Mouse (Mus musculus) CH12.LX (cell line): ENCODE data around the gene Als2cr12. TPM values are rescaled to one million over a fixed set of nuclear protein-coding genes. Genes with fewer than 3 reads are reported as not detected.
A peak's percentile ranks its signal among the peaks of the same experiment; 100 is the strongest.
"Not testable (repeated sequence)": the region's sequence is repeated elsewhere in the genome, so short reads cannot be mapped to it uniquely, and the experiment has no call there.

ENCODE experiments used
- DNase-seq: peaks from one replicate; pipeline ENCODE4 v3.0.0-alpha.2; 2013; ENCODE audit errors: extremely low read depth
- H3K27ac ChIP-seq: 2 replicates; pipeline ENCODE4 v1.5.1; 2012; ENCODE audit warnings: low read depth, mild to moderate bottlenecking, control low read depth, moderate library complexity; ENCODE audit not compliant: insufficient read depth
- H3K27me3 ChIP-seq: replicated peaks from 2 replicates; pipeline ENCODE3; 2012; ENCODE audit warnings: inconsistent platforms
- H3K36me3 ChIP-seq, 2 experiments: replicated peaks in 1 of 2; 2 replicates each; pipeline versions ENCODE3 to v1.6.1; 2012; ENCODE audit warnings: inconsistent platforms in 1 of 2, low read length in 1 of 2, mild to moderate bottlenecking in 1 of 2, mixed read lengths in 1 of 2, moderate library complexity in 1 of 2; ENCODE audit not compliant: control insufficient read depth in 1 of 2, insufficient read depth in 1 of 2
- H3K4me1 ChIP-seq, 2 experiments: 2 replicates each; pipeline ENCODE4 v1.6.1; 2012; ENCODE audit warnings: inconsistent platforms in 1 of 2, moderate library complexity in 1 of 2; ENCODE audit not compliant: insufficient read depth in 2 of 2, control insufficient read depth in 1 of 2
- H3K4me2 ChIP-seq: 2 replicates; pipeline ENCODE4 v1.6.1; 2012; ENCODE audit warnings: low read depth, mild to moderate bottlenecking, control low read depth; ENCODE audit not compliant: poor library complexity, insufficient read depth, severe bottlenecking
- H3K4me3 ChIP-seq, 3 experiments: fragments of 150-350 bp in 1 of 3; sonication (generic) in 1 of 3; replicated peaks in 1 of 3; 2 replicates each; pipeline versions ENCODE3 to v1.5.1; 2011 to 2012; ENCODE audit warnings: low read depth in 2 of 3, low read length in 2 of 3, mild to moderate bottlenecking in 2 of 3, moderate library complexity in 2 of 3, control low read depth in 1 of 3, improper control_type of control experiment in 1 of 3, inconsistent platforms in 1 of 3, mixed read lengths in 1 of 3; ENCODE audit not compliant: poor library complexity in 1 of 3
- H3K79me2 ChIP-seq: replicated peaks from 2 replicates; pipeline ENCODE4 v1.6.1; 2012; ENCODE audit warnings: mild to moderate bottlenecking, moderate library complexity; ENCODE audit not compliant: control insufficient read depth, poor library complexity, insufficient read depth, severe bottlenecking; ENCODE audit errors: extremely low read depth
- H3K9ac ChIP-seq: 2 replicates; pipeline ENCODE4 v1.6.1; 2012; ENCODE audit warnings: low read depth, mild to moderate bottlenecking, control low read depth, moderate library complexity; ENCODE audit not compliant: insufficient read depth
- H3K9me3 ChIP-seq: replicated peaks from 2 replicates; pipeline ENCODE3; 2012; ENCODE audit warnings: low read length, inconsistent platforms, mixed read lengths
- BHLHE40 ChIP-seq: IDR thresholded peaks from 2 replicates; pipeline ENCODE4 v1.6.1; 2011; ENCODE audit warnings: mild to moderate bottlenecking, low read depth, low read length, improper control_type of control experiment
- CTCF ChIP-seq, 2 experiments: IDR thresholded peaks in 1 of 2; conservative IDR thresholded peaks in 1 of 2; 2 replicates each; pipeline ENCODE4 v1.5.1; 2011 to 2012; ENCODE audit warnings: low read depth in 2 of 2, low read length in 2 of 2, improper control_type of control experiment in 1 of 2, inconsistent platforms in 1 of 2, mild to moderate bottlenecking in 1 of 2, moderate library complexity in 1 of 2
- E2F4 ChIP-seq: IDR thresholded peaks from 2 replicates; pipeline ENCODE4 v1.6.1; 2011; ENCODE audit warnings: low read depth, low read length, improper control_type of control experiment; ENCODE audit not compliant: insufficient replicate concordance
- ETS1 ChIP-seq: conservative IDR thresholded peaks from 2 replicates; pipeline ENCODE4 v1.6.1; 2012; ENCODE audit warnings: low read depth, mild to moderate bottlenecking, inconsistent platforms, low read length, improper control_type of control experiment, moderate library complexity
- GABPA ChIP-seq: IDR thresholded peaks from 2 replicates; pipeline ENCODE4 v1.6.1; 2012; ENCODE audit warnings: low read depth, low read length, improper control_type of control experiment, inconsistent platforms; ENCODE audit not compliant: insufficient replicate concordance
- IRF4 ChIP-seq: IDR thresholded peaks from 2 replicates; pipeline ENCODE4 v1.6.1; 2014; ENCODE audit warnings: low read depth, mild to moderate bottlenecking, inconsistent platforms, low read length, improper control_type of control experiment
- KAT2A ChIP-seq: IDR thresholded peaks from 2 replicates; pipeline ENCODE4 v1.6.1; 2012; ENCODE audit warnings: low read length, improper control_type of control experiment, inconsistent platforms; ENCODE audit not compliant: insufficient replicate concordance
- MAX ChIP-seq: IDR thresholded peaks from 2 replicates; pipeline ENCODE4 v1.6.1; 2011; ENCODE audit warnings: low read length, improper control_type of control experiment
- MAZ ChIP-seq: IDR thresholded peaks from 2 replicates; pipeline ENCODE4 v1.6.1; 2012; ENCODE audit warnings: low read depth, mild to moderate bottlenecking, inconsistent platforms, low read length, improper control_type of control experiment, moderate library complexity
- MEF2A ChIP-seq: IDR thresholded peaks from 2 replicates; pipeline ENCODE4 v1.6.1; 2014; ENCODE audit warnings: low read depth, mild to moderate bottlenecking, inconsistent platforms, low read length, improper control_type of control experiment, borderline replicate concordance
- MXI1 ChIP-seq: IDR thresholded peaks from 2 replicates; pipeline ENCODE4 v1.6.1; 2011; ENCODE audit warnings: mild to moderate bottlenecking, low read depth, low read length, improper control_type of control experiment
- NELFE ChIP-seq: IDR thresholded peaks from 2 replicates; pipeline ENCODE4 v1.6.1; 2011; ENCODE audit warnings: low read depth, low read length, improper control_type of control experiment
- NRF1 ChIP-seq: IDR thresholded peaks from 2 replicates; pipeline ENCODE4 v1.6.1; 2014; ENCODE audit warnings: low read depth, mild to moderate bottlenecking, inconsistent platforms, low read length, improper control_type of control experiment, moderate library complexity
- RAD21 ChIP-seq: IDR thresholded peaks from 2 replicates; pipeline ENCODE4 v1.6.1; 2011; ENCODE audit warnings: low read depth, mild to moderate bottlenecking, low read length, improper control_type of control experiment, moderate library complexity
- RCOR1 ChIP-seq: conservative IDR thresholded peaks from 2 replicates; pipeline ENCODE4 v1.6.1; 2012; ENCODE audit warnings: low read depth, mild to moderate bottlenecking, inconsistent platforms, low read length, improper control_type of control experiment
- SIN3A ChIP-seq: IDR thresholded peaks from 2 replicates; pipeline ENCODE4 v1.6.1; 2012; ENCODE audit warnings: low read length, improper control_type of control experiment, inconsistent platforms
- SMC3 ChIP-seq: IDR thresholded peaks from 2 replicates; pipeline ENCODE4 v1.6.1; 2011; ENCODE audit warnings: low read depth, low read length, improper control_type of control experiment
- USF1 ChIP-seq: IDR thresholded peaks from 2 replicates; pipeline ENCODE4 v1.6.1; 2014; ENCODE audit warnings: low read depth, mild to moderate bottlenecking, inconsistent platforms, low read length, improper control_type of control experiment
- ZC3H11A ChIP-seq: IDR thresholded peaks from 2 replicates; pipeline ENCODE4 v1.6.1; 2012; ENCODE audit warnings: low read depth, mild to moderate bottlenecking, inconsistent platforms, low read length, improper control_type of control experiment
- ZKSCAN1 ChIP-seq: IDR thresholded peaks from 2 replicates; pipeline ENCODE4 v1.6.1; 2012; ENCODE audit warnings: low read depth, inconsistent platforms, low read length, improper control_type of control experiment, borderline replicate concordance
- ZNF384 ChIP-seq: IDR thresholded peaks from 2 replicates; pipeline ENCODE4 v1.6.1; 2012; ENCODE audit warnings: low read depth, low read length, improper control_type of control experiment, inconsistent platforms
- dilution Hi-C: fragments of 300-500 bp; cut with MboI; formaldehyde crosslinking; loops from 2 replicates; pipeline ENCODE4 v1.14.3; 2020; ENCODE audit warnings: low sequenced_read_pairs; ENCODE audit not compliant: extremely low pct_unique_long_range_greater_than_20kb, extremely low pct_ligation_motif_present
- in situ Hi-C: fragments of 300-500 bp; cut with MboI; formaldehyde crosslinking; loops from 3 replicates; pipeline ENCODE4 v1.14.3; 2019; ENCODE audit warnings: low sequenced_read_pairs, low pct_ligation_motif_present, low pct_unique_long_range_greater_than_20kb, mixed read lengths
- polyA plus RNA-seq: library from polyadenylated mRNA; unstranded; fragments of >175 nt; gene quantifications from 2 replicates; pipeline ENCODE4 v1.2.1, GENCODE M21; 2012; ENCODE audit warnings: low read depth; ENCODE audit not compliant: insufficient read length
- total RNA-seq, 2 experiments: library from RNA; depleted of rRNA; stranded (reverse); fragments of 300-350 nt in 1 of 2; fragments of >200 nt in 1 of 2; gene quantifications; 2 replicates each; pipeline ENCODE4 v1.2.3; 2012 to 2014

The Als2cr12 gene
- total and polyA plus RNA-seq, 3 experiments: 0.33 TPM; not detected in 2

GRCm38 (mm10) chr1:58689426-58689825 lies 6.4 kb downstream of the Als2cr12 start:
- no peak overlapping the region for H3K9ac ChIP-seq
- no peak for TF ChIP-seq ZNF384
- no peak for TF ChIP-seq BHLHE40
- no peak for TF ChIP-seq MAZ
- no peak for TF ChIP-seq MXI1
- no peak for TF ChIP-seq RCOR1
- no peak for TF ChIP-seq GABPA
- TF ChIP-seq KAT2A: no peak
- TF ChIP-seq USF1: no peak
- no peak for TF ChIP-seq E2F4
- no peak for TF ChIP-seq NELFE
- TF ChIP-seq SMC3: no peak
- no peak for TF ChIP-seq SIN3A
- H3K27me3 ChIP-seq: no peaks in the 10 kb centered on the region
- DNase-seq: no peak
- no peak overlapping the region for H3K4me3 ChIP-seq
- no peaks in the 10 kb centered on the region for H3K79me2 ChIP-seq
- H3K4me2 ChIP-seq: no peak overlapping the region
- in situ Hi-C loops (loop anchor here (25.0 kb wide), 2 partner anchors 202 to 402 kb away; partner anchors contain the start of gene Aox2), dilution Hi-C loops (no loop called here)
- H3K9me3 ChIP-seq: no peaks in the 10 kb centered on the region
- H3K27ac ChIP-seq: no peak overlapping the region
- no peaks in the 10 kb centered on the region for H3K4me1 ChIP-seq
- no peaks in the 10 kb centered on the region for H3K36me3 ChIP-seq

DNA sequence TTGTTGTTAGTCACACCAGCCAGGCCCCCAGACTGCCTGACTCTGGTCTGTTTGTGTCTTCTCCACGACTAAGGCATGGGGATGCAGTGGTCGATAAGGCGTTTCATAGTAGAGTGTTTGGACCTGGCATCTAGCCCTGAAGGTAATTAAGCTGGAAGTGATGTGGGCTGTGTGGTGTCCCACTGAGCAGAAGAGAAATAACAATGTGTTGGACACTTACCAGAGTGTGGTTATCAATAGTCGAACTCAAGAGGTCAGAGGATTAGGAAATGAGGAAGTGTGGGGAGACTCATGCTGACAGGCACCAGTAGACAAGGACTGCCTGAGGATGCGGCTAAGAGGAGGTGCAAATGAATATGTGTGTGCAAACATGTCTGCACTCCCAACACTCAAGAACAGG lies 17.4 kb downstream of the Als2cr12 start:
- in situ Hi-C loops: loop anchor here (25.0 kb wide), 2 partner anchors 191 to 391 kb away; partner anchors contain the start of gene Aox2
- H3K9me3 ChIP-seq, DNase-seq, H3K4me2 ChIP-seq, H3K27me3 ChIP-seq, H3K9ac ChIP-seq, H3K79me2 ChIP-seq, dilution Hi-C loops, H3K36me3 ChIP-seq, H3K27ac ChIP-seq, H3K4me3 ChIP-seq: not testable (repeated sequence)
- H3K4me1 ChIP-seq: peaks cover 4 to 16% of the 10 kb centered on the region in 2 experiments; a peak in 3 of 4 replicates

DNA sequence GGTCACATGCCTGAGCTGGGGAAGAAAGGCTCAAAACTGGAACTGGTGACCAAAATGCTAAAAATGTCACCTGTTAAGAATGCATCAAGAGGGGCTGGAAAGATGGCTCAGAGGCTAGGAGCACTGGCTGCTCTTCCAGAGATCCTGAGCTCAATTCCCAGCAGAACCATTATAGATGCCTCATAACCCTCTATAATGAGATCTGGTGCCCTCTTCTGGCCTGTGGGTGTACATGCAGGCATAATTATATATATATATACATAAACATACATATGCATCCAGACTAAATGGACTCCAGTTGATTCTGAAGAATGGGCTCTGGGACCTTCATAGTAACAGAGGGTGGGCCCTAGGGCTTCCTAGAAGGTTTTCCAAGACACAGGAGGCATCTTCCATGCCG lies 18.2 kb downstream of the Als2cr12 start:
- in situ Hi-C loops: loop anchor here (25.0 kb wide), 2 partner anchors 190 to 390 kb away; partner anchors contain the start of gene Aox2
- peak; percentile 45 for DNase-seq
- H3K4me1 ChIP-seq: peaks cover 4 to 16% of the 10 kb centered on the region in 2 experiments; a peak in 3 of 4 replicates

More for the DNA sequence above, 18.2 kb downstream of the Als2cr12 start:
- Histone ChIP-seq H3K36me3 (no peaks in the 10 kb centered on the region), H3K4me3 (no peak overlapping the region), H3K27ac (no peak overlapping the region), H3K79me2 (no peaks in the 10 kb centered on the region), H3K4me2 (no peak overlapping the region), H3K9me3 (no peaks in the 10 kb centered on the region), H3K27me3 (no peaks in the 10 kb centered on the region), H3K9ac (no peak overlapping the region)
- dilution Hi-C loops: no loop called here
- TF ChIP-seq ETS1: no peak
- peak; percentile 59 for TF ChIP-seq SMC3
- peak; percentile 11; the same call in 1 of the 2 replicates for TF ChIP-seq ZC3H11A
- peak; percentile 42 to 68; a peak in 3 of 4 replicates for TF ChIP-seq CTCF (conservative IDR thresholded peaks at IDR 0.05 in 1 of 2, IDR thresholded peaks at IDR 0.05 in 1 of 2; ENCODE audit: low read depth in 2 of 2, low read length in 2 of 2)
- 0 out of 2 replicates have a peak, but pooled peaks have one; percentile 21 for TF ChIP-seq MEF2A
- TF ChIP-seq MAX: no peak
- no peak for TF ChIP-seq USF1
- TF ChIP-seq IRF4: 0 out of 2 replicates have a peak, but pooled peaks have one; percentile 32
- no peak for TF ChIP-seq ZKSCAN1
- peak; percentile 66 for TF ChIP-seq RAD21
- TF ChIP-seq GABPA: no peak
- TF ChIP-seq E2F4: no peak
- no peak for TF ChIP-seq NRF1
